Mouse (Mus musculus) heart, adult 9 months (tissue): ENCODE measurements around the gene Slc12a8.
"Not testable (repeated sequence)": the region's sequence is repeated elsewhere in the genome, so short reads cannot be mapped to it uniquely, and the experiment has no call there.

Experiments used
- DNase-seq, 2 experiments: peaks; one replicate each; pipeline ENCODE4 v3.0.0; 2022; ENCODE audit warnings: low spot score in 2 of 2

The Slc12a8 gene

DNA sequence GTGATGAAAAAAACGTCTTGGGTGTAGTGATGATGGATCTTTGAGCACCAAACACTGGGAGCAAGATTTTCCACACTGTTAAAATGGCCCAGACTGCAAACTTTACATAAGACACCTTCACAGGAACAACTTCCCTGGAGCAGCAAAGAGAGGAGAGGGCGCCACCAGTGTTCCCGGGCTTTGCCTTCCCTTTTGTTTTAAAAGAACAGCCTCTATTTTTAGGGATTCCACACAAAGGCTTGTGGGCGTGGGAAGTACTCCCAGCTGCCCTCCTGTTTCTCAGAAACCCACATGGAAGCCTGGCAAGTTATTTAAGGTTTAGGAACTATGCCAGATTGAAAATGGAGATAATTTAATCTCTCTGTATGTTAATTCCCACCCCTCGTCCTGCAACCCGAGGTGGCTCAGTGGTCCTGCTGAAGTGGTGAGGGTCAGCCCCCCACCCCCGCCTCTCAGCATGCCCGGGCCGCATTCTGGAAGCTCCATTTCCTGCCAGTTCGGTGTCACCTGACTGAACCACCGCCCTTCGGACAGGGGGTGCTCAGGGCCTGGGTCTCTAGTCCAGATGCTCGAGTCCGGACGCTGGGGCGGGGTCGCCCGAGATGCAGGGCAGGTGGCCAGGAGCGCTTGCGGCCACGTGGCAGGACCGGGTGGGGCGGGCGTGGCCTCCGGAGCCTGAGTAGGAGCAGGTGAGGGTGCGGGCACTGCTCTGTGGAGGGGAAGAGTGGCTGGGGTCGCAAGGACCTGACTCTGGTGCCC is at the start of gene Slc12a8:
Gene Slc12a8 (plus strand): TSS at position 522 of the 759 bp plus-strand sequence.
- DNase-seq: peak in 1 of 2 experiments; percentile 19

DNA sequence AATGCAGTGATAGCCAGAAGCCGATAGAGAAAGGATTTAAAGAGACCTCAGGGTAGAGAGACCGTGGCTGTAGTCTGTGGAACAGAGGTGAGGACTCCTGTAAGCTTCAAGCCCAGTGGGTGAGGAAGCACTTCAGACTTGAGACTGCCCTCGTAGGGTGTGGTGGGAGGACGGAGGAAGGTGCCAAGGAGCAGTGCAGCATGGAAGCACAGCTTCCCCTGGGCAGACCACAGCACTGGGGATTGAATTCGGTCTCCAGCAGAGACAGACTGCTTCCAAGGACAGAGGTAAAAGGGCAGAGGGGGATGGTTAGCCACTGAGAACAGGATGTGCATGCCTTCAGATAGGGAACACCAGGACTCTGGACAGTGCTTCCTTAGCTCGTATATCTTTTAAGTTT is 49.7 kb upstream of the Slc12a8 start:
- DNase-seq: no peak

GRCm38 (mm10) chr16:33469973-33470372 is 47.2 kb upstream of the Slc12a8 start:
- DNase-seq: no peak

DNA sequence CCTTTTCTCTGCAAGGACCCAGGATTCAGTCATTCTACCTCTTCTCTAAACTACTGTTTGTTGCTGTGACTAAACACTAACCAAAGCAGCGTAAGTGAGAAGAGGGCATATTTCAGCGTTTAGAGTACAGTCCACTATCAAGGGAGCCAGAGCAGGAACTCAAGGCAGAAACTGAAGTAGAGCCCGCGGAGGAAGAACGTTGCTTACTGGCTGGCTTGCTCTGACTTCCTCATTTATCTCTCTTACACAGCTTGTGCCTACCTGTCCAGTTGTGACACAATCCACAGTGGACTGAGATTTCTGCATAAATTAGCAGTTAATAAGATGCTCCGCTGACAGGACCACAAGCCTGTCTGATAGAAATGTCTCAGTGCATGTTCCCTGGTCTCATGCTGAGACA is 42.7 kb upstream of the Slc12a8 start:
- DNase-seq: no peak

DNA sequence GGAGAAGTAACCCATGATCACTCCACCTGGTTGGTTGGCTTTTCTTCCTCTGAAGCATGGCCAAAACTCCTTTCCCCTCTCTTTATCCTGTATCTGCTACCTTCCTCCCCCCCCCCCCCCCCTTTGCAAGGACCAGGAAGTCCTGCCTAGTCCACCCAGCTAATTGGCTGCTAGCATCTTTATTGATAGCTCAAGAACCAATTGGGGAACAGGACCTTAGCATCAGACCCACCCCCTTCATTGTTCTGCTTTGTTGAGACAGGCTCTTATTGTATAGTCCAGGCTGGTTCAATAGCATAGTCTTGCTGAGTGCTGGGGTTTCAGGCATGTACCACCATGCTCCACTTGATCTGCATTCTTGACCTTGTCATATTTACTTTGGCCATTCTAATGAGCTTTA is 37.2 kb upstream of the Slc12a8 start:
- DNase-seq: no peak

DNA sequence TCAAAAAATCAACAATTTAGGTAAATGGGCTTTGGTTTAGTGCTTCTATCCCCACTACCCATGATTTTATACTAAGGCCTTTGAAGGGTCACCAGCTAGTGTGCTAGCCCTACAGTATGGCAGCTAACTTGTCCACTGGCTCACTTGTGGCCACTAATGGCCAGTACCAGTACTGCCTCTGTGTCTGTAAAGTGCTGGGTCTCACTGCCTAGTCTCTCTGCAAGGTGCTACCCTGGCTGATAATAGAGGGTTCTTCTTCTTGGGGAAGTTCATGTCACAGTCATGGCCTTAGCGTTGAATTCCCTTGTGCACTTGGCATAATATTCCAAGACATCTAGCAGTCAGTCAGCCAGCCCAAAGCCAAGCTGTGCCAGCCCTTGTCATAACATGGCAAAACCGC is 36.0 kb upstream of the Slc12a8 start:
- no peak for DNase-seq

DNA sequence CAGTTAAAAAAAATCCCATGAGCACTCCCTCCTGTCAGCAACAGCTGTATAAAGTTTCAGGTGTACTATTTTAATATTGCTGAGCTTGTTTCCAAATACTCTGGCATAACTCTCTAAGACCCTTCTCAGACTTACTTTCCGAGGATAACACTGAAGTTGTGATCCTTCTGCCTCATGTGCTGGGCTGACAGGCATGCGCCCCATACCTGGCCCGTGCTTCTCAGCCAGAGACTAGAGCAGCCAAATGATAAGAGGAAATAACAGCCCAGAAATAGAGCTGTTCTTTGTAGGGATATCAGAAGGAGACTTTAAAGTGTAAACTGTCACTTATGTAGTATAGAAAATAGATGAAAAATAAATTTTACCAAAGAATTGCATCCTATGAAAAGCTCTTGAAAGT is 34.8 kb upstream of the Slc12a8 start:
- DNase-seq: peak in 1 of 2 experiments; percentile 17

GRCm38 (mm10) chr16:33487709-33488108 is 29.4 kb upstream of the Slc12a8 start:
- no peak for DNase-seq

DNA sequence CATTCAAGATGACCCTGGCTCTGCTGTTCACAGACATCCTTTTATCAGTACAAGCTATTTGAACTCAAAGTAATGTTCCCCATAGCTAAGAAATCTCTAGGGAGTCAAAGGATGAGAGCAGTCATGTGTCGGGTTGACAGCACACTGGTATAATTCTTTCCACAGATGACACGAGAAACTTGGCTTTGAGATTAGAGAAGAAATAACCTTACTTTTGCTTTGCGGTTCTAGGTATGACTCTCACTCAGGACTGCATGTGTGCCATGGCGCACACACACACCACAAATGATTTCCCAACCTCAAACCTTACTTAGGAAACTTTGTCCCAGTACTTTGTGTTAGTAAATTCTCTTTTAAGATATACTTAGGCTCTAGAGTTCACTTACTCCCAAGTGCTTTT is 22.8 kb upstream of the Slc12a8 start:
- no peak for DNase-seq

DNA sequence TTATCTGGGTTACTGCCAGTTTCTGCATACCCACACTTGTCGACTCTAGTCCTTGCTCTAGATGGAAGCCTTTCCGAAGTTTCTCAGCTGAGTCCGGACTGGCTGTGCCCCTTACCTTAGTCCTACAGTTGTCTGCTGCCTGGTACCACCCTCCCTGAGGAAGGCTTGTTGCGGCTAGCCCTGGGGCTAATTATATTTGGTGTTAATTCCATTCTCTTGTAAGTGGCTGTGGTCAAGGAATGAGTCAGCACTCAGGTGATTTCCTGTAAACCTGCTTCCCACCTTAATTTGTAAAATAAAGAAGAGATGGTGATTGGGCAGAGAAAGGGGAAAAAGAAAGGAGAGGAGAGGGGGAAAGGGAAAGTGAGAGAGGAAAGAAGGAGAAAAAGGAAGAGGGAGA is 9.0 kb upstream of the Slc12a8 start:
- no peak for DNase-seq

DNA sequence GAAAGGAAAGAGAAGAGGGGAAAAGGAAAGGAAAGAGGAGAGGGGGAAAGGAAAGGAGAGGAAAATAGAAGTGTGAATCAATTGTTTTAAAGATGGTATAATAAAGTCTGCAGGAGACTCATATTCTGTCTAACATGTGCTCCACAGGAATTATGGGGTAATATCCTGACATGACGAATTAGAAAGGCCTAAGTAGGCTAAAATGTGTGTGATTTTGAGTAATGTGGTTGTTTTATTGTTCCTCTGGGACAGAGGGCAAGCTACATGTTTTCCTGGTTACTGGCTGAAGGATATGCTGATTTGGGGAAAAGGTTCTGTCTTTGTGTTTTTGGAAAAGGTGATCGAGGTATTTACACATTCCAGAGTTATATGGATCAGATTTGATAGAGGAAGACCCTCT is 7.9 kb upstream of the Slc12a8 start:
- DNase-seq: not testable (repeated sequence)

- DNase-seq: not testable (repeated sequence)
Observed at GRCm38 (mm10) chr16:33510856-33511255, 6.3 kb upstream of the Slc12a8 start.

- DNase-seq: no peak
Observed at GRCm38 (mm10) chr16:33512555-33512954, 4.6 kb upstream of the Slc12a8 start.

GRCm38 (mm10) chr16:33517627-33518026 is 499 bp downstream of the Slc12a8 start:
- DNase-seq: no peak

- no peak for DNase-seq
Observed at GRCm38 (mm10) chr16:33518236-33518635, 1.1 kb downstream of the Slc12a8 start.

DNA sequence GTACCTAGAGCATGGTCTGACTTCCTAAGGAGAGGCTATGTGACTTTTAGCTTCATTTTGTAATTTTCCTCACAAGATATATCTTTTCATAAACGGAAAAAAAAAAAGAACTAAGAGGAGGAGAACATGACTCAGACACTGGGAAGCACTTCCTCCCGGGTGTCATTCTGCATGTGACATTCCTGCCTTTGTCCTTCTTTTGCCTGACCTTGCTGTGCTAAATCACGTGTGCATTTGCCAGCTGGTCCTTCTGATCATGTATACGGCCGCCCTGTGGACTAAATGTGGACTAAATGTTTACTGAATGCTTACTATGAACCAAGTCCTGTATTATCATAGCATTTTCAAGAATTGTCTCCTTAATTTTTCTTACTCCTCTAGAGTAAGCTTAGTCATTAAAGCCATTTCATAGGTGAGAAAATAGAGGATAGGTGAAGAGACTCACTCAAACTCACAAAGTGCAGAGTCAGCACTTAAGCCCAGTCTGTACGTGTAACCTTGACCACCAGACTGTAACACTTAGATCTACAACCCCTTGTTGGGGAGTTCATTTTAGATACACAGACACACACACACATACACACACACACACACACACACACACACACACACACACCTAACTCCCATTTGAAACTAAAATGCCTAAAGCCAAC is 2.9 kb downstream of the Slc12a8 start:
- DNase-seq: no peak

GRCm38 (mm10) chr16:33522516-33522915 is 5.4 kb downstream of the Slc12a8 start:
- DNase-seq: no peak

DNA sequence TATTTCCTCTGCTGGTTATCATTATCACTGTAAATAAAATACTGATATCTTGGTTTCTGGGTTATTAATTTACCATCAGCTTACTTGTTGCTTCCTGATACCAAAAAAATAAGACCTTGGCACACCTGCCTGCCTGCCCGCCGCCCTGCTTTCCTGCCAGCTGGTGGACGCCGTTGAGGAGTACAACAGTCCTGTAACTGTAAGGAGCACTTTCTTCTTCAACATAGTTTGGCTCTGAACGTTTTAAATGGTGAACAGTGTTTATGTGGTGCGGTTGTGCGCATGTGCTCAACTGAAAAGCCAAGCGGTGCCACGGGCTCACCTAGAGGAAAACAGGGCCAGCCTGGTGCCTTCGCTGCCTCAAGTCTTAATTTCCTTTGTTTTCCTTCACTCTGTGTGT is 6.4 kb downstream of the Slc12a8 start:
- no peak for DNase-seq

DNA sequence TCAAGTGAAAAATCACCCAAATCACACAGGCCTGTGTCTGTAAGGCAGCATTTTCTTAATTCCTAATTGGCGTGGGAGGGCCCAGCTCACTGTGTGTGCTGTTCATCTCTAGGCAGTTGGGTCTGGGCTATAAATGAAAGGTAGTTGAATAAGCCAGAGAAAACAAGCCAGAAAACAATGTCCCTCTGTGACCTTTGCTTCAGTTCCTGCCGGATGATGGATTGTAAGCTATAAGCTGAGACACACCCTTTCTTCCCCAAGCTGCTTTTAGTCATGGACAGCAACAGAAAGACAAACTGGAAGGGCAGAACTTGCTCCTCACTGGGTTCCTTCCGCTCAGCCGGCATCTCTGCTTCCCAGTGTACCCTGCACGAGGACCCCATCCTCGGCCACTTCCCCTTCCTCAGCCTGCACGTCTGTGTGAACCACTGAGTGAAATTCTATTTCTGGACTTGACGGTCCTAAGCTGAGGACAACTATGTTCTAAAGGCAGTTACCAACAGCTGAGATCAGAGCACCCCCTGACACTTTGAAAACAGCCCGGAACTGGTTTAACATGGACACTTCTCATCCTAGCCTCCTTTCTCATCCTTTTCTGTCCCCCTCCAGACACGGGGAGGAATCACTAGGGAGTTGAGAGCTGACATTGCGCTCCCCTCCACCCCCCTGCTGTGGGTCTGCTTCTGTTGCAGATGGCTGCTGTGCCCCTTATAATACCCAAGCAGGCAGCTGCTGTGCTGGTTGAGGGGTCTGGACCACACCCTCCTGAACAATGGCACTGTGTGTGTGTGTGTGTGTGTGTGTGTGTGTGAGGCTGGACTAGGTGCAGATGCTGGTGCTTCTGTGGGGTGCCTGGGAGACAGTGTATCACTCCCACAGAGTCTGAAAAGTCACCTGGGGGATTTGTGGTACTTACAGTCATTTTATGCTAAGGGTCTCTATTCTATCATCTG is 12.7 kb downstream of the Slc12a8 start:
- DNase-seq: no peak

GRCm38 (mm10) chr16:33531184-33531583 is 14.1 kb downstream of the Slc12a8 start:
- DNase-seq: no peak

DNA sequence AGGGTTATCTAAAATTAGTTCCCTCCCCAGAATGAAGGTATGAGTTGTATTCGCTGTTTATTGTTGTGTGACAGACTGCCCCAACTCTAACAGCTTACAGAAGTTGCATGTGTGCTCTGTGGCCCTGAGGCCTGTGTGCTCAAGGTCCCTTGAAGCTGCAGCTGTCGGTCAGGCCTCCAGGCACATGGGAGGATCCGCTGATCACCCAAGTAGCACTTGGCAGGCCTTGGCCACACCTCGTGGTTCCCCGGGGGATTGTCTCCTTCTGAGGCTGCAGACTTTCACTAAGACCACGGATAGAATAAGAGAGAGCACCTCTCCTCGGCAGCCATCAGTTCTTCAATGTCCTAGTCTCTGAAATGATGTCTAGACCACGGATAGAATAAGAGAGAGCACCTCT is 19.3 kb downstream of the Slc12a8 start:
- no peak for DNase-seq

GRCm38 (mm10) chr16:33537499-33538225 is 20.5 kb downstream of the Slc12a8 start:
- DNase-seq: no peak
